Mouse (Mus musculus): ENCODE measurements around the gene Arid1b. TPM values are rescaled to one million over a fixed set of nuclear protein-coding genes. Genes with fewer than 3 reads are reported as not detected.

Arid1b gene
- polyA plus RNA-seq, 1 experiment from 2014 or later, result 20.5 TPM

DNA sequence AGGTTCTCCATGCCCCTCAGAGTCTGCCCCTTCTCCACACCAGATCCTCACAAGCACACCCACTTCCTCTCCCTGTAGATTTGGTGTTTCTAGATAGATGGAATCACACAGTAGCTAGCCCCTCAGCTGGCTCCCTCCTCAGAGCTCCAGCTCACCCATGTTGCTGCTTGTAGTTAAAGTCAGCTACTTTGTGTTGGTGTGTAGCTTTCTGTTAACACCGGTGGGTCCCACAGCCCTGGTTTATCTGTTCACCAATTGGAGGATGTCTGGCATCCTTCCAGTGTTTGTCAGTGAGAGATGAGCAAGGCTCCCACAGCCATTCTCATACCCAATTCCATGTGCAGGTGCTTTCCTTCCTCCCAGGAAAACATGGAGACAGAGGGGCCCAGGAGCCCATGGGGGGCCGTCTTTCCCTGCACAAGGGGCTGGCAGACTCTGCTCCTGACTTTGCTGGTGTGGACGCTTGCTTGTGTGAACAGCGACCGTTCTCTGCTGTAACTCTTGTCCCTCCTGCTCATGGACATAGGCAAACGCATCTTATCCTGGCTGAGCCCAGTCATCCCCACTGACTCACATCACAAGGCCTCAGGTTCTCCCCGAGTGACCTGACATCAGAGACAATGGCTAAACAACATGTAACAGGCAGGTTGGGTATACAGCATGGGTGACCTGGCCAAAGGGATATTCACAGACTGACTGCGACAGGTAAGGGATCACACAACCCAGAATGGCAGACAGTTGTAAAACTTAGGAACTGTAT is 200.2 kb downstream of the Arid1b start:
- Histone ChIP-seq H3K9me3 (ENCODE audit: control insufficient read depth, low read length) (no peaks in the 10 kb centered on the region), H3K4me2 (replicated peaks) (no peak overlapping the region), H3K4me1 (replicated peaks; ENCODE audit: control insufficient read depth, insufficient read depth, low read length) (peaks cover 28% of the 10 kb centered on the region), H3K27me3 (ENCODE audit: control insufficient read depth, insufficient read depth, low read length) (no peaks in the 10 kb centered on the region), H3K27ac (no peak overlapping the region), H3K9ac (no peak overlapping the region), H3K4me3 (replicated peaks; ENCODE audit: low read length) (no peak overlapping the region), H3K36me3 (replicated peaks; ENCODE audit: control insufficient read depth, insufficient read depth) (no peaks in the 10 kb centered on the region)
- ATAC-seq (ENCODE audit: low FRiP score) (no peak), DNase-seq (ENCODE audit: low spot score) (no peak)
- 72% methylated on average over 8 of the region's 8 CpGs for WGBS

DNA sequence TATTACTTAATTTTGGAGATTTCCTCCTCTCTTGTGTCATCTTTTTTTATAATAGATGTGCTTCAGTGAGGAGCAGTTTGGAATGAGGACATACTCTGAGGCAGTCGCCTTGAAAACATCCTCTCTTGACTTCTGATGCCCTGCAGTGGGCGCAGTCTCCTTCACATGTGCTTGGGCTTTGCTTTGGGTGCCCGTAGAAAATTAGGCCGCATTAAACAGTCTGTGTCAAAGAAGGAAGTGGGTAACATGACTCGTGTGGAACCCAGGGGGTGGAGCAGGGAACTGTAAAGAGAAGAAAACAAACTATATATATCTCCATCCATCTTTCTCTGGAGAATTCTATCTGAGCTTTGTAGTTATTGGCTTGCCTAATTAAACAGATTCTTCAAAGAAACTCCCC is 201.3 kb downstream of the Arid1b start:
- Histone ChIP-seq H3K27ac (no peak overlapping the region), H3K36me3 (replicated peaks; ENCODE audit: control insufficient read depth, insufficient read depth) (no peaks in the 10 kb centered on the region), H3K4me1 (replicated peaks; ENCODE audit: control insufficient read depth, insufficient read depth, low read length) (peaks cover 24% of the 10 kb centered on the region), H3K27me3 (ENCODE audit: control insufficient read depth, insufficient read depth, low read length) (no peaks in the 10 kb centered on the region), H3K9me3 (ENCODE audit: control insufficient read depth, low read length) (no peaks in the 10 kb centered on the region), H3K9ac (no peak overlapping the region), H3K4me3 (replicated peaks; ENCODE audit: low read length) (no peak overlapping the region), H3K4me2 (replicated peaks) (no peak overlapping the region)
- WGBS, result 57% methylated on average over 5 of the region's 5 CpGs
- ATAC-seq (ENCODE audit: low FRiP score) (no peak), DNase-seq (ENCODE audit: low spot score) (no peak)

- Histone ChIP-seq H3K27ac (no peak overlapping the region), H3K9me3 (ENCODE audit: control insufficient read depth, low read length) (no peaks in the 10 kb centered on the region), H3K36me3 (replicated peaks; ENCODE audit: control insufficient read depth, insufficient read depth) (no peaks in the 10 kb centered on the region), H3K4me2 (replicated peaks) (no peak overlapping the region), H3K27me3 (ENCODE audit: control insufficient read depth, insufficient read depth, low read length) (no peaks in the 10 kb centered on the region), H3K9ac (no peak overlapping the region), H3K4me3 (replicated peaks; ENCODE audit: low read length) (no peak overlapping the region), H3K4me1 (replicated peaks; ENCODE audit: control insufficient read depth, insufficient read depth, low read length) (peaks cover 22% of the 10 kb centered on the region)
- ATAC-seq (ENCODE audit: low FRiP score) (no peak), DNase-seq (ENCODE audit: low spot score) (no peak)
- WGBS, result 55% methylated on average over 10 of the region's 10 CpGs
Observed at GRCm38 (mm10) chr17:5196005-5196404, 201.9 kb downstream of the Arid1b start.

GRCm38 (mm10) chr17:5196508-5196907 is 202.4 kb downstream of the Arid1b start:
- no peak for DNase-seq (ENCODE audit: low spot score)

DNA sequence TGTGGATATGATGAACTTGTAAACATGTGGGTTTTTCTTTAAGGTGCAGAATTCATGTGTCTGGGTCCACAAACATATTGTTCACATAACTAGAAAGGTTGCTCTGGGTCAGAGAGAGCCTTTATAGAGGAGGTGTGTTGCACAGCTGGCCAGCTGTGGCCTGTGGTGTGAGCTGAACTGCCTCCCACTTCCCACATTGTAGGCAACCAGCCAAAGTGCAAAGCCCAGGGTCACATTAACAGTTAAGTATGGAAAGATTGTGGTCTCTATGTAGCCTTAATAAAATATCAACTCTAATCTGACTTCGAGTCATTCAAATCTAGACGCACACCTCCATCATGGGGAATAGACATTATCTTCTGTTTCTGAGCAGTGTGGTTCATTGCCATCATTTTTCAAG is 203.0 kb downstream of the Arid1b start:
- Histone ChIP-seq H3K9me3 (ENCODE audit: control insufficient read depth, low read length) (no peaks in the 10 kb centered on the region), H3K27me3 (ENCODE audit: control insufficient read depth, insufficient read depth, low read length) (no peaks in the 10 kb centered on the region), H3K9ac (no peak overlapping the region), H3K36me3 (replicated peaks; ENCODE audit: control insufficient read depth, insufficient read depth) (no peaks in the 10 kb centered on the region), H3K4me2 (replicated peaks) (no peak overlapping the region), H3K27ac (no peak overlapping the region), H3K4me3 (replicated peaks; ENCODE audit: low read length) (no peak overlapping the region), H3K4me1 (replicated peaks; ENCODE audit: control insufficient read depth, insufficient read depth, low read length) (peaks cover 22% of the 10 kb centered on the region)
- WGBS, result 85% methylated on average over 2 of the region's 2 CpGs
- no peak for DNase-seq (ENCODE audit: low spot score)
- ATAC-seq (ENCODE audit: low FRiP score), result no peak

More at GRCm38 (mm10) chr17:5196508-5196907, 202.4 kb downstream of the Arid1b start:
- 88% methylated on average over 6 of the region's 6 CpGs for WGBS
- H3K36me3 ChIP-seq (replicated peaks; ENCODE audit: control insufficient read depth, insufficient read depth), result no peaks in the 10 kb centered on the region
- no peak overlapping the region for H3K27ac ChIP-seq
- H3K9ac ChIP-seq, result no peak overlapping the region
- peaks cover 22% of the 10 kb centered on the region for H3K4me1 ChIP-seq (replicated peaks; ENCODE audit: control insufficient read depth, insufficient read depth, low read length)
- ATAC-seq (ENCODE audit: low FRiP score), result no peak
- H3K9me3 ChIP-seq (ENCODE audit: control insufficient read depth, low read length), result no peaks in the 10 kb centered on the region
- H3K4me3 ChIP-seq (replicated peaks; ENCODE audit: low read length), result no peak overlapping the region
- H3K4me2 ChIP-seq (replicated peaks), result no peak overlapping the region
- no peaks in the 10 kb centered on the region for H3K27me3 ChIP-seq (ENCODE audit: control insufficient read depth, insufficient read depth, low read length)

DNA sequence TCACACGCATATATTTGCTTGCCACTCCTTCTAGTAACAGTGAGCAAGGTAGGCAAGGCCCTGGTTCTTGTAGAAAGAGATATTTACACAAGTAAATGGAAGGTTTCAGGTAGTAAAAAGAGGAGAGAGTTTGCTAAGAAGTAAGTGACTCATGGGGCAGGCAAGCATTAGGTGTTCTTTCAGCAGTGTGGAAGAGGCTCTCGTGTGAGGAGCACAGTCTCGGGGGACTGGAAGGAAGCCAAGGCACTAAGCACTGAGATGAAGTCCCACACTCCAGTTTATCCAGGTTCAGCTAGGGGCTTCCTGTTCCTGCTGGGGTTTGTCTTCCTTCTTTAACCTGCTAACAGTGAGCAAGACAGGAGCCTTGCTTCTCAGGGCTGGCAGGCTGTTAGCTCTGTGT is 203.6 kb downstream of the Arid1b start:
- no peaks in the 10 kb centered on the region for H3K27me3 ChIP-seq (ENCODE audit: control insufficient read depth, insufficient read depth, low read length)
- no peak overlapping the region for H3K4me2 ChIP-seq (replicated peaks)
- H3K4me3 ChIP-seq (replicated peaks; ENCODE audit: low read length), result no peak overlapping the region
- no peaks in the 10 kb centered on the region for H3K9me3 ChIP-seq (ENCODE audit: control insufficient read depth, low read length)
- peaks cover 29% of the 10 kb centered on the region for H3K4me1 ChIP-seq (replicated peaks; ENCODE audit: control insufficient read depth, insufficient read depth, low read length)
- no peak overlapping the region for H3K27ac ChIP-seq
- no peak overlapping the region for H3K9ac ChIP-seq
- ATAC-seq (ENCODE audit: low FRiP score), result no peak
- WGBS, result 69% methylated on average over 3 of the region's 3 CpGs
- no peaks in the 10 kb centered on the region for H3K36me3 ChIP-seq (replicated peaks; ENCODE audit: control insufficient read depth, insufficient read depth)
- no peak for DNase-seq (ENCODE audit: low spot score)

- Histone ChIP-seq H3K4me2 (replicated peaks) (no peak overlapping the region), H3K9me3 (ENCODE audit: control insufficient read depth, low read length) (no peaks in the 10 kb centered on the region), H3K4me1 (replicated peaks; ENCODE audit: control insufficient read depth, insufficient read depth, low read length) (peaks cover 31% of the 10 kb centered on the region), H3K27ac (no peak overlapping the region), H3K27me3 (ENCODE audit: control insufficient read depth, insufficient read depth, low read length) (no peaks in the 10 kb centered on the region), H3K36me3 (replicated peaks; ENCODE audit: control insufficient read depth, insufficient read depth) (no peaks in the 10 kb centered on the region), H3K9ac (no peak overlapping the region), H3K4me3 (replicated peaks; ENCODE audit: low read length) (no peak overlapping the region)
- 74% methylated on average over 6 of the region's 6 CpGs for WGBS
- ATAC-seq (ENCODE audit: low FRiP score) (no peak), DNase-seq (ENCODE audit: low spot score) (no peak)
Observed at GRCm38 (mm10) chr17:5198252-5198651, 204.1 kb downstream of the Arid1b start.

GRCm38 (mm10) chr17:5198811-5199210 is 204.7 kb downstream of the Arid1b start:
- DNase-seq (ENCODE audit: low spot score) (no peak), ATAC-seq (ENCODE audit: low FRiP score) (no peak)
- H3K4me1 ChIP-seq (replicated peaks; ENCODE audit: control insufficient read depth, insufficient read depth, low read length), result peaks cover 31% of the 10 kb centered on the region
- no peaks in the 10 kb centered on the region for H3K36me3 ChIP-seq (replicated peaks; ENCODE audit: control insufficient read depth, insufficient read depth)
- H3K27me3 ChIP-seq (ENCODE audit: control insufficient read depth, insufficient read depth, low read length), result no peaks in the 10 kb centered on the region
- no peak overlapping the region for H3K4me3 ChIP-seq (replicated peaks; ENCODE audit: low read length)
- WGBS, result 63% methylated on average over 4 of the region's 4 CpGs
- H3K9ac ChIP-seq, result no peak overlapping the region
- no peak overlapping the region; the same call in 1 of the 2 replicates for H3K27ac ChIP-seq
- no peak overlapping the region for H3K4me2 ChIP-seq (replicated peaks)
- H3K9me3 ChIP-seq (ENCODE audit: control insufficient read depth, low read length), result no peaks in the 10 kb centered on the region

DNA sequence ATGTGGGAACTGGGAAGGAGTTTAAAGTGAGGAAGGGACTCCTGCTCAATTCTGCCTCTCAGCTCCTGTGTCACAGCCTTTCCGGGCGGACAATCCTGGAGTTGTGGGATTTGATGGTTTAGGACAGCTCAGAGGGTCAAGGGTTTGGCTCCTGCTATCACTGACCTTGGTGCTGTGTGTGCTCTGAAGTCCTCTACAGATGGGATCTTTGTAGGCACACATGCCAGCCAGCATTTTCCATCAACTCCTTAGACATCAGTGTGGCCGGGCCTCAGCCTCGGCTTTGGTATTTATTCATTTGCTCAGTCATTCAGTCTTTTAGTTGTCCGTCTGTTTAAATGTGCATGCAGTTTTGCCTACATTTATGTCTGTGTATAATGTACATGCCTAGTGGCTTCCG is 206.5 kb downstream of the Arid1b start:
- Histone ChIP-seq H3K9me3 (ENCODE audit: control insufficient read depth, low read length) (no peaks in the 10 kb centered on the region), H3K4me1 (replicated peaks; ENCODE audit: control insufficient read depth, insufficient read depth, low read length) (peaks cover 32% of the 10 kb centered on the region), H3K4me2 (replicated peaks) (no peak overlapping the region), H3K9ac (no peak overlapping the region), H3K4me3 (replicated peaks; ENCODE audit: low read length) (no peak overlapping the region), H3K27me3 (ENCODE audit: control insufficient read depth, insufficient read depth, low read length) (no peaks in the 10 kb centered on the region), H3K27ac (no peak overlapping the region), H3K36me3 (replicated peaks; ENCODE audit: control insufficient read depth, insufficient read depth) (no peaks in the 10 kb centered on the region)
- whole genome bisulfite sequencing, result 92% methylated on average over 6 of the region's 6 CpGs
- ATAC-seq (ENCODE audit: low FRiP score), result no peak
- DNase-seq (ENCODE audit: low spot score), result no peak

Data from hindbrain, embryonic 14.5 days (tissue).